Mouse (Mus musculus): Measurements from ENCODE around the gene Catsper1.

GRCm38 (mm10) chr19:5323801-5324200 is 11.7 kb upstream of the Catsper1 start:
- TF ChIP-seq CTCF (IDR thresholded peaks at IDR 0.05): no peak
- no peak for TF ChIP-seq POLR2A (IDR thresholded peaks at IDR 0.05; ENCODE audit: insufficient read depth, low read depth, low read length)
- TF ChIP-seq EP300 (IDR thresholded peaks at IDR 0.05; ENCODE audit: insufficient read depth, low read depth, low read length): no peak

Measured in heart, adult 2 months (tissue).